Mouse (Mus musculus) splenic B cell, adult 2 months (primary cell): Measurements from ENCODE around the gene Cntnap5a.

Experiments
- DNase-seq: peaks from one replicate; pipeline ENCODE4 v3.0.0-alpha.2; 2011; ENCODE audit warnings: low read depth, low spot score
- H3K27me3 ChIP-seq: 2 replicates; pipeline ENCODE4 v1.6.1; 2012; ENCODE audit warnings: mild to moderate bottlenecking, low read length, moderate library complexity, mixed read lengths; ENCODE audit not compliant: control insufficient read depth, poor library complexity, insufficient read depth, severe bottlenecking
- H3K36me3 ChIP-seq: 2 replicates; pipeline ENCODE4 v1.6.1; 2012; ENCODE audit warnings: mild to moderate bottlenecking, low read length, moderate library complexity, mixed read lengths; ENCODE audit not compliant: control insufficient read depth, poor library complexity, insufficient read depth, severe bottlenecking

Gene Cntnap5a

DNA sequence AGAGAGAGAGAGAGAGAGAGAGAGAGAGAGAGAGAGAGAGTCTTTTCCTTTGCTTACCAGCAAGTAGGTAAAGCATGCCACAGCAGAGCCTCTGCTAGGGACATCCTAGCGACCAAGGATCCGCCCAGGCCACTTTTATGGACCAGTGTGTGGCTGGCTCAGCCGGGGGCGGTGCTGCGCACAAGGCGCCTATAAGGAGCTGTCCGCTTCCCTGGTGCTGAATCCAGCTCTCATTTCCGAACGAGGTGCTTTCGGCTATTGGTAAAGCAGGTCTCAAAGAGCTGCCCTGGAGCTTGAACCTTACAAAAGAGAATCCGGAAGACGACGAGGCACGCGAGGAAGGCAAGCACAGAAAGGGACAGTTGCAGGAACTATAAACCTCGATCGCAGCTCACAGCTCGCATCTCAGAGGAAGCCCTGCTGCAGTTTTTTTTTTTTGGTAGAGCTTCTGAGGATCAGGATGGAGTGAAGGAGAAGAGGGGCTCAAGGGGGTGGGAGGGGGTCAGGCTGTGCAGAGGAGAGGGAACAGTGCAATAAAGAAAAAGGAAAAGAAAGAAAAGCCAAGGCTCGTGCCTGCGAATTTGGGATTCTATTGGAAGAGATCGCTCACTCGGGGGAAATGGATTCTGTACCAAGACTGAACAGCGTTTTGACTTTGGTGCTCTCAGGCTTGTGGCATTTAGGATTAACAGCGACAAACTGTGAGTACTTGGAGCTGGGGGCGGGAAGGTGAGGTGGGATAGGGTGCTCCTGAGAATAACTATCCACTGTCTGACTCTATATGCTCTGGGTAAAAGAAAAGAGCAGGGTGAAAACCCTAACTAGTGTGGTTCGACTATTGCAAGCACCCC is at the start of gene Cntnap5a:
Gene Cntnap5a (plus strand): TSS at position 239 of the 851 bp plus-strand sequence.
- DNase-seq: no peak
- Histone ChIP-seq H3K36me3 (no peaks in the 10 kb centered on the region), H3K27me3 (no peaks in the 10 kb centered on the region)

DNA sequence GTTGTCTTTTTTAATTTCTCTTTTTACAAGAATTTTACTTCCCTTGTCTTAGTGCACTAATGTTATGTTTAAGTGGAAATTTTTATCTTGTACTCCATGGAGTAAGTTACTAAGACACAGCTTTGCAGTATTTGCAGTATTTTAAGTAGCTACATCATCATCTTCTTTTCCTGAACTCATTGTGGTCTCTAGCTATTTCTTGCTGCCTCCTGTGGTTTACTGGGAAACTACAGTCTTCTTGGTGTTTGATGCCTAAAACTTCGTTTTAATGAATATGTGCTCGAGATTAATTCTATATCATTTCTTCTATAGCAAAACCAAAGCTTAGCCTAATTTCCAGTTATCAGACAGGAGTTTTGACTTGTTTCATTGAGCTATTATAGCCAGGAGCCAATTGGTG is 37.6 kb upstream of the Cntnap5a start:
- DNase-seq: no peak
- Histone ChIP-seq H3K36me3 (no peaks in the 10 kb centered on the region), H3K27me3 (no peaks in the 10 kb centered on the region)

DNA sequence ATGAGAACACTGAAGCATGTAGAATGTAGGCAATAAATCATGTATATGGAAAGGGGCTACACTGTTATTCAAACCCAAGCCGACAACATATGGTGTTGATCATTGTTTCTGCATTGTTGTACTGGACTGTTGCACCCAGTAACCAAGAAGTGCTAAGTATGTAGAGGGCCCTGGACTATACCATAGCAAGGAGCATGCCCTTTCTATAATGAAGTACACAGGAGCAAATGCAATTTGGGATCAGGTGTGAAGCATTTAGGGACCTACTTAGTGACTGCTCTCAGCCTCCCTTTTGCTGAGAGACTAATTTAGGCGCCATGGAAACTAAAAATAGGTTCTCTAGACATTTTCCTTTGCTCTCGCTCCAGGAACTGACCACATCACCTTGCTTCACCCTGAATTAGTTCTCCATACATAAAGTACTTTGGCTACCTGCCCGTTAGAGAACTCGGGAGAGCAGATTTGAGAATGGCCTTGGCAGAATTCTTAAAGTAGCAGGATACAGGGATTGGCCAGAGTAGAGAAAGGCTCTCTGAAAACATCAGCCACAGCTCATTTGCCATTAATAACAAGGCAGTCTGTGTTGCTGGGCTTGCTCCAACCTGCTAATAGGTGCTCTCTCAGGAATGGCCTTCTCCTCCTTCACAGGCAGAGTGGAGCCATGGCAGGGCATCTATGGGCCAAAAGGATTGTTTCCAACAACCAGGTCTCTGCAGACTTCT is 26.1 kb upstream of the Cntnap5a start:
- H3K36me3 ChIP-seq: no peaks in the 10 kb centered on the region
- DNase-seq: no peak
- no peaks in the 10 kb centered on the region for H3K27me3 ChIP-seq

DNA sequence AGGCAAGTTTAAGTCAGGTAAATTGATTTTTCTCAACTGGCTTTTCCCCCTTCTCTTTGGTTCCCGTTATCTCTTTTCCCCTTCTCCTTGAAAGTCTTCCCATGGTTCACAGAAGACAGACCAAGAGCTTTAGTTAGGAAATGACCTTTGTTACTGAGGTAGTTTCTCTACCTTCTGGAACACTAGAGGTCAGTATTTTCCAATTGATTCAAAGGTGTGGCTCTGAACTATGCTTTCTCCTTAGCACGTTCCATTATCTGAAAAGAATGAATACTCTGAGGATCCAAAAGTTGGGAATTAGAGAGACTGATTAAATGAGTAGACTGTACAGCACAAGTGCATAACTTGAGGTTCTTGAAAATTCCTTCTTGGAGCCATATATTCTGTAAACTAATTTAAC is 1.9 kb downstream of the Cntnap5a start:
- Histone ChIP-seq H3K36me3 (no peaks in the 10 kb centered on the region), H3K27me3 (no peaks in the 10 kb centered on the region)
- no peak for DNase-seq

DNA sequence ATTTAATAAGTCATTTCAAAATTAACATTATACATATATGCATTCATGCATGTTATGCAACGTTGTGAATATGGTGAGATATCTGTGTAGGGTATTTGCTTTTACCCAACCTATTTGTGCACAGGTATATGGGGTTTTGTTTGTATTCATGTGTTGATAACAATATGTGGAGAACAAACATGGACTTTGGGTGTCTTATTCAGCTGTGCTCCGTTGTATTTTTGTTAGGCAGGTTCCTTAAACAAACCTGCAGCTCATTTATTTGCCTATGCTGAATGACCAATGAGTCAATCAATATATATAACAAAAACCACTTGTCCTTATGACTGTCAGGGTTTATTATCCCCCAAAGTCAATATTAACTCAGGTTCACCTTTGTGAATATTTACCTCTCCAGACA is 15.2 kb downstream of the Cntnap5a start:
- H3K27me3 ChIP-seq: no peaks in the 10 kb centered on the region
- H3K36me3 ChIP-seq: no peaks in the 10 kb centered on the region
- DNase-seq: no peak

DNA sequence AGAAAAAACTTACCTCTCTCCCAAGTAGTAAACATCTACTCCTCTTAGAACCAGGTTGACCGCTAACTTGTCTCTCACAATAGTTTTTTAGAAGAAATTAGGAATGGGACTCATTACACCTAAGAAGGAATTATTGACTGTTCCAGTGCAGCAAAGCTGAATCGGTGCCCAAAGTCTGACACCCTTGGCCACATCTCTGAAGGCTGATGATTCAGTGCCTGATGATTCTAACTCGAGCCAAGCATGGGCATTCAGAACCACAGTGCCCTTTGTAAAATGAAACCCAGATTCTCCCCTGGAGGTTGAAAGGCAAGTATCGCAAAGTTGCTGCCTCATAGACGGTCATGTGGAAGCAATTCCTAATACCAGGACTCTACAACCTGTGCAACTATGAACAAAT is 58.0 kb downstream of the Cntnap5a start:
- DNase-seq: no peak
- Histone ChIP-seq H3K27me3 (no peaks in the 10 kb centered on the region), H3K36me3 (no peaks in the 10 kb centered on the region)

DNA sequence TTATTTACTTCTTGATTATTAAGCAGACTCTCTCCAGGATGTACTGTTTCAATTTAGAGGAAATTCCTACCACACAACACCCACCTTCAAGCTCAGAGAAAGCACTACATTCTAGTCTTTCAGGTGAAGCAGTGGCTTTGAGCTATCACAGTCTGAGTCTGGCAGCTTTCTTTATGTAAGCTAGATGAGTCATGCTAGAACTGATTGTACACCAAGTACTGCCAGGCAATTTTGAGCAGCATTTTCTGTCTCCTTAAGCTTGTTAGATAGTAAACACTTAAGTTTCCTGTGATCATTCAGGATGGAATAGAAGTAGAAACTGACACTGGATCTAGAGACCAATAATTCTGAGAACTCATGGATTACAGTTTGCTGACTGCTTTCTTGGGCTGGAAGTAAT is 61.0 kb downstream of the Cntnap5a start:
- no peaks in the 10 kb centered on the region for H3K36me3 ChIP-seq
- DNase-seq: no peak
- H3K27me3 ChIP-seq: no peaks in the 10 kb centered on the region

DNA sequence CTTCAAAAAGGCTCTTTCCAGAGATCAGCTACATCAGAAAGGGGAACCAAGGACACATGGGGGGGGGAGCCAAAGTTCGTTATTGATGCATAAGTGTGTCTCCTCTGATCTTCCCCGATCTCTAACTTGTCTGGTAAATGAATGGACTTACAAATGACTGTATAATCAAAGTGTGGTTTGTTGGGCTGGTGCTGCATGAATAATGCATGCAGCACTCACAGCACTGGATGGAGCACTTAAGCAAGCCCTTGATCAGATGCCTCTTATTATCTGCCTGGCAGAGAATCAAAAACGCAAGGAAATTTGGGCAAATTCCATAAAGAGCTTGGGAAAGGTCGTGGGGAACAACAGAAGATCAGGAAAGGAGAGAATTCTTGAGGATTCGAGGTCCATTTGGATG is 100.2 kb downstream of the Cntnap5a start:
- Histone ChIP-seq H3K36me3 (no peaks in the 10 kb centered on the region), H3K27me3 (no peaks in the 10 kb centered on the region)
- DNase-seq: no peak

DNA sequence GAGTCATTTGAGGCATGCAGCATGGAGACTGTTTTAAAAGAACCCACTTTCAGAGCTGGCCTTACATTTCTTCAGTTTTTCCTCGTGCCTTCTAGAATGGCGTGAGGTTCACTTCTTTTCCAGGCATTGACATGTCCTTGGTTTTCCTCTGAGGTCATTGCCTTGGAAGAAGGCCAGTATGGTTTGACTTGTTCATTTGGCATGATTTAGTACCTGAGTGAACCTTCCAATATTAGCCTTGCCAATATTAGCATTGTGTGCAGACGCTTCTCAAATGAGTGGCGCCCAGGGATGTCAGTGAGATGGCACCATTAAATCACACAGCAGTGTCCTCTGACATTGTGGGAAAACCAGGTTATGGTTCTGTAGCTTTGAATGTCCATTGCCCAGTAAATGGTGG is 158.0 kb downstream of the Cntnap5a start:
- no peak for DNase-seq
- Histone ChIP-seq H3K27me3 (no peaks in the 10 kb centered on the region), H3K36me3 (no peaks in the 10 kb centered on the region)

DNA sequence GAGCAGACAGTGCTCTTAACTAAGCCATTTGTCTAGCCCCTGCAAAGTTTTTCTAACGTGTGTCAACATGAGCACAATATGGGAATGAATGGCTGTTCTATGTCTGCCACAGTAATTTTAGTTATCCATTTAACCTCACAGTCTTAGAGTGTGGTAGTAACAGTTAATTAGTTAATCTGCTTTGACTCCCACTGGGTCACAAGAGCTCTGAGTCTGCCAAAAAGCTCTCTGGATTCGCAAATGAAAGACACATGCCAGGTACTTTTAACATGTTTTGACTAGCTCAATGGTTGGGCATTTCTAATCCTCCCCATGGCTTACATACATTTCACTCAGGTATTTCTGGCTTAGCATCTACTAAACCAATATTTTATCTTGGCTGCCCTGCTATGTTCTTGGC is 163.0 kb downstream of the Cntnap5a start:
- H3K27me3 ChIP-seq: no peaks in the 10 kb centered on the region
- DNase-seq: no peak
- no peaks in the 10 kb centered on the region for H3K36me3 ChIP-seq

DNA sequence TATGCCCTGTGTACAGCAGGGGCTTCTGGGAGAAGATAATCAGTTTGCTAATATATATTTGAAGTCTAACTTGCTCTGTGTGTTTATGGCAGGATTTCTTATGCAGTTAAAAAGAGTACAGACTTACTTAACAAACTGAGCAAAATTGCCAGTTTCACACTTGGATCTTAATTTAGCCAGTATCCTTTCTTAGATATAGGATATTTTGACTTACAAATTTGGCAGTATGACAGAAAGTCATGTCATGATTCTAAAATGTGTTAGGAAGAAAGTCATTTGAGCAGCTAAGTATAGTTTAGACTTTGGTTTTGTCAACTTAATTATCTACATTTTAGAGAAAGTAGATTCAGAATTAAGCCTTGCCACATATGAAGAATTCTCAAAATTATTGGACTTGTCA is 167.7 kb downstream of the Cntnap5a start:
- no peak for DNase-seq
- Histone ChIP-seq H3K36me3 (no peaks in the 10 kb centered on the region), H3K27me3 (no peaks in the 10 kb centered on the region)

DNA sequence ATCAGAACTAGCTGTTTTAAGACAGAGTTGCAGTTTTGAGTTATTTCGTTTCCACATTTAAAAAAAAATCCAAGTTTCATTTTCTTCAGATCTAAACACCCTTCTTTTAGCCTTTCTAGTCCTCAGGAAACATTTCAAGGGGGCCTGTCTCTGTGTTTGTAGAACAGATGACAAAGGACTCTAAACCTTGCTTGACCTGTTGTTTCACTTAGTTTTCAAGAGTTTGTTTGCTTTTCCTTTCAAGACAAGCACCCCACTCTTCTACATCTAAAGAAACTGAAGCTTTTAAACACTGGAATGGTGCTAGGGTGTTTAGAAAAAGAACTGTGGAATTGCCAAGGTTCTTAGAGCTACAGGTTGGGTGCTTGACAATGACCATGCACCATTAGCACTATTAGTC is 233.8 kb downstream of the Cntnap5a start:
- DNase-seq: no peak
- H3K36me3 ChIP-seq: no peaks in the 10 kb centered on the region
- H3K27me3 ChIP-seq: no peaks in the 10 kb centered on the region

DNA sequence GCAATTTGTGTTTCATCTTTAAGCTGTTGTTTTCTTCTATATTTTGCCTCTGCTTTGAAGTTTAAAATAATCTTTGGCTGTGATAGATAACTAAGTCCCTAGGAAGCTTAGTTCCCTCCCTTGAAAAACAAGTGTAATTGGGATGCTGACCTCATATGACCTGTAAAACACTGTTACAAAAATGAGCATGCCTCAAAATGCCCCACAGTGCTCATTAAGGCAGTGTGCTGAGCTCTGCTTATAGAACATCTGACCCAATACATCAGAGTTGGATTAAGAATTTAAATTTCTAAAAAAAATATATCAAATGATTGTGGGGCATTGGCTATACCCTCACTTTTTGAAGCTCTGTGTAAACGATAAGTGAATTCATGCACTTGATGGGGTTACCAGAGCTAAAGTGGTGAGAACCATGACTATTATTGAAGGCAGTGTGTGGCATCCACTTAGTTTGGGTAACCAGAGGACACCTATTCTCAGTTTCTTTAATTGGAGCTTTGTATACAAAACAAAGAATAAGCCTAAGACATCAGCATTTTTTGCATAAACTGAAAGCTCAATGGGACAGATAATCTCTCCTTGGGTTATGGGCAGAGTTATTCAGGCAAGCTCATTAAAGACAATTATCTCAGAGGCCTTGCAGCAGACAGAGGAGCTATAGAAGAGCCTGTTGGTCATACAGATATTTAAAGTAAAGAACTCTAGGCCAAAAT is 241.6 kb downstream of the Cntnap5a start:
- no peaks in the 10 kb centered on the region for H3K36me3 ChIP-seq
- H3K27me3 ChIP-seq: no peaks in the 10 kb centered on the region
- DNase-seq: no peak

DNA sequence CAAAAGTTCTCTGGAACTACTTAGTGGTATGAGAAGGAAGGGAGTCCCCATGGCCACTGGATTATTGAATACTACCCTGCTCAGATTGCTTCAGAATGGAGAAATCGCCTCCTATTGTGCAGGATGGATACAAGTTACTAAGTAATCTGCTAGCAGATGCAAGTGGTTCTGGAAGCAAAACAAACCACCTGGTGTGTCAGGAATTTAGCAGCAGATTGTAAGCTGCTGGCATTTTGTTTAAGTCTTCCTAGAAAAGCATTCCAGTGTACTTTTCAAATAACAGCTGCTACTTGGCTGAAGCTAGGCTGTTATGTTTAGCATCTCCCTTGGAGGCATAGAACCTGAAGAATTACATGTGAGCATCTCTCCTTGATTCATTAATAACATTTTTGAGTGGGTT is 247.5 kb downstream of the Cntnap5a start:
- DNase-seq: no peak
- no peaks in the 10 kb centered on the region for H3K27me3 ChIP-seq

DNA sequence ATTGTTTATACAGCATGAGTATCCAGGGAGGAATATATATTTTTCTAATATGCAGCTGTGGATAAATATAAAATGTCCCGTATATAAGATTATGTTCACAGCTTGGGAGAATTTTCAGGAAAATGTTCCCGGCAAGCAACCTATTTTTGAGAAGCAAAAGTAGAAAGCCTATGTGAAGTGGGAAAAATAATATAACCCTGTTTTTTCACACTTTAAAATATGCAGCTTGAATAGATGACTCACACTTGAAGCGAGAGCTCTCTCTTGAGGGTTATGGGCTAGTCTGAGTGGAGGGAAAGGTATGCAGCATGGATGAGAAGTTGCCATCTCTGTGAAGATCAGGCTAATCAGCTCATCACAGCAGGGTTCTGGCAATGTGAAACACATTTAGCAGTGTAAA is 261.3 kb downstream of the Cntnap5a start:
- H3K27me3 ChIP-seq: no peaks in the 10 kb centered on the region
- no peak for DNase-seq
- no peaks in the 10 kb centered on the region for H3K36me3 ChIP-seq

More for the DNA sequence above, 247.5 kb downstream of the Cntnap5a start:
- H3K36me3 ChIP-seq: no peaks in the 10 kb centered on the region
